Mouse (Mus musculus) heart, postnatal 36 days (tissue): ENCODE measurements around the gene Gm10031. TPM values are rescaled to one million over a fixed set of nuclear protein-coding genes. Genes with fewer than 3 reads are reported as not detected.
"Not testable (repeated sequence)": the region's sequence is repeated elsewhere in the genome, so short reads cannot be mapped to it uniquely, and the experiment has no call there.

ENCODE experiments used
- DNase-seq, 2 experiments: peaks; one replicate each; pipeline ENCODE4 v3.0.0; 2021 to 2022
- intact Hi-C: fragments of 180-260 bp; cut with DNase I; formaldehyde crosslinking; loops from one replicate; pipeline ENCODE4 v1.15.1; 2025
- total RNA-seq, 2 experiments: library from RNA; stranded (reverse); gene quantifications; 2 replicates each; pipeline ENCODE4 v1.2.3; 2021

Gene Gm10031
- total RNA-seq = 10 to 100 TPM; 48.9 to 51.9 TPM

DNA sequence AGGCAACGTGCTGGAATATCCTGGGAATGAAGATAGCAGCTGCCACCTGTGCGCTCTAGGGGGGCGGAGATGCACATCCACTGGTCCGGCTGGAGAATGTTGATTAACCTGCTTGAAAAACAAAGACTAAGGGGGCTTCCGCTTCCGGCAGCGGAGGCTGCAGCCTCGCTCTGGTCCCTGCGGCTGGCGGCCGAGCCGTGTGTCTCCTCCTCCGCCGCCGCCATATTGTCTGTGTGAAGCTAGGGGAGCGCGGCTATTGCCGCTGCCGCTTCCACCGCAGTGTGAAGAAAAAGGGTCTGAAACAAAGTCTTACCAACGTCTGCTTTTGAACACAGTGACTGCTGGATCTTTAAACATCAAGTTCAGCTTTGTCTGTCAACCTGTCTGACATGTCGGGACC, at the start of gene Gm10031:
Gm10031 (plus strand) TSS at position 171 of the 400 bp plus-strand sequence.
- DNase-seq, intact Hi-C loops: not testable (repeated sequence)

DNA sequence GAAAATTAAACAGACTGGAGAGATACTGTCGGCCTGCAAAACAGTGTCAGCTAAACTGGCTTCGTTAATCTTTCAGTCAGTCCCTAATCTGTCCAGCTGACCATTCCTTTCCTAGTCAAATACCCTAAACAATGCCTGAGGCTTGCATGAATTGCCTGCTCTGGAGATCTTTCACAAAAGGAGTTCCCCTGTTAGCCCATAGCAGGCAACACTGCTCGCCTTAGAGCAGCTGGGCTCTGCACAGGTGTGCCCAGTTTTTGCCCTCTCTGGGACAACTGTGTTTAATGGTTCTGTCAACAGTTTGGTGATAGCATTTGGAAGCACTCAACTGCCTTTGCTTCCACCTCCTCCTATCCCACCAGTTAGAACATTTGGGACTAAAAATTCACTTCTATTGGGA, 49.0 kb upstream of the Gm10031 start:
- intact Hi-C loops = loop anchor here (5.0 kb wide), 1 partner anchor 53 kb away; the partner anchor contains the start of gene Axdnd1
- no peak for DNase-seq

DNA sequence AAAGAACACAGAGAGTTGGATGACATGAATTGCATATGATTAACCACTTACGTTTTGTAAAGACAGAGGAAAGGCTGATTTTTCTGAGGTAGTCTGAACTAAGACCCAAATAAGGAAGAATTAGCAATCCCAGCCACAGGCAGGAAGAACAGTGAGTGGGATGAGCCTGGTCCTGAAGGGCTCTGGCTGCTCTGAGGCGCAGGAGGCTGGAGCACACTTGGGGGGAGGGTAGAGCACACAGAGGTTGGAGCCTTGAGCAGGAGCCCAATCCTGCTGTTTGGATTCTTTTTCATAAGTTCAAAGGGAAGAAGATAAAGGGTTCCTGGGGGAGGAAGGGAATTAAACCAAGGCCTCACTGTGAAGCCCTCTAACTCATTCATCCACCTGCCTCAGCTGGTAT, 47.8 kb upstream of the Gm10031 start:
- intact Hi-C loops = no loop called here
- no peak for DNase-seq

DNA sequence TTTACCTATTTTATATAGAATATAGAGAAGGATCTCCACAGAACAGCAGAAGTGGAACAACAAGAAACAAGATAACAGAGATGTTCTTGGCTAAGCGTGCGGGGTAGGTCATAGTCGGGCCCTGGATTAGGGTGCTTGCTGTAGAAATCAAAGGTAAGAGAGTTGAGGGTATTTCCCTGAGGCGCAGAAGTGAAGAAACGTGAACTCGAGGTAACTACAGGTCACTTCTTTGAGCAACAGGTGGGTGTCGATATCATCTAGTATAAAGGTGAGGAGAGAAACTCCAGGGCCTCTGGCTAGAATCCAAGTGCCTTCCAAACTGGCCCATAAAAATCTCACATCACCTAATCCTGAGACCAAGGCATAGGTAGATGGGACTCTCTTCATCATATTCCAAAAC, 47.3 kb upstream of the Gm10031 start:
- intact Hi-C loops = no loop called here
- DNase-seq = no peak

DNA sequence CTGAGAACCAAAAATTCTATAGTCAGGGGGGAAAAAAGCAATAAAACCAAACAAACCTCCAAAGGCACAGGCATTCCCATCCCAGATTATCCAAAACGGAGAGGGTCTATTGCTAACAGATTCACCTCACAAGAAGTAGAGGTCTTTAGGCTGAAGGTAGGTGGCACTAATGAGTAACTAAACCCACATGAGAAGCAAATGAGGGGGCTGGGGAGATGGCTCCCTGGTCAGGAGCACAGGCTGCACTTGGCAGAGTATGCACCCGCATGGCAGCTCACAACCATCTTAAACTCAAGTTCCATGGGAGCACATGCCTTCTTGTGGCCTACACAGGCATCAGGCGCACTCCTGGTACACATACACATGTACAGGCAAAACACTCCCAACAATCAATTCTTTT, 42.0 kb upstream of the Gm10031 start:
- intact Hi-C loops = no loop called here

DNA sequence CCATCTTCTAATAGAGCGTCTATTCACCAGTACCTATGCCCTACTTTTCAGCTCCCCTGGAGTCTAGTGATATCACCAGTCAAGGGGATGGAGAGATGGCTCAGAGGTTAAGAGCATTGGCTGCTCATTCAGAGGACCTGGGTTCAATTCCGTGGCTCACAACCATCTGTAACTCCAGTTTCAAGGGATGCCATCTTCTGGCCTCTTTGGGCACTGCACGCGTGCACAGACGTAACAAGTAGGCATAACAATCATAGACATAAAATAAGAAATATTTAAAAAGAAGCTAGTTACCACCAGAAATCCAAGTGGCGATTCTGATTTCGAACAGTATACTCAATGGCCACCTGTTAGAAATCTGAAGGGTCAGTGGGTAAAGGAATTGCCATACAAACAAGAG, 36.3 kb upstream of the Gm10031 start:
- no peak for DNase-seq
- intact Hi-C loops = no loop called here

More for the DNA sequence above, 42.0 kb upstream of the Gm10031 start:
- no peak for DNase-seq

DNA sequence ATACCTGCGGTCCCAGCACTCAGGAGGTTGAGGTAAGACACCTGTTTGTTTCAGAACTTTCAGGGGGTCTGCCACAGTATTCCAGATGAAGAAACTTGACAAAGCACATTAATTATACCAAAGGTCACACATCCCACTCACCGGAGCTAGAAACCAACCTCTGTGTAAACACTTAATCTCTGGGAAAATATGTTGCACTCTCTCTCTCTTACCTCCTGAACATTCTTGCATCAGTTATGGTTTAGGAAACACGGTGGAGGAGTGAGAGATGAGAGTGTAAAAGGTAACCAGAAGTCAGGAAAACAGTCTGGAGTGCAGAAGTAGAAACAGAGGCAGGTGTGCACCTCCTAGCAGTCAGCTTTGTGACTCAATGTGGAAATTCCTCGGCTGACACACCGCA, 35.8 kb upstream of the Gm10031 start:
- intact Hi-C loops = no loop called here

DNA sequence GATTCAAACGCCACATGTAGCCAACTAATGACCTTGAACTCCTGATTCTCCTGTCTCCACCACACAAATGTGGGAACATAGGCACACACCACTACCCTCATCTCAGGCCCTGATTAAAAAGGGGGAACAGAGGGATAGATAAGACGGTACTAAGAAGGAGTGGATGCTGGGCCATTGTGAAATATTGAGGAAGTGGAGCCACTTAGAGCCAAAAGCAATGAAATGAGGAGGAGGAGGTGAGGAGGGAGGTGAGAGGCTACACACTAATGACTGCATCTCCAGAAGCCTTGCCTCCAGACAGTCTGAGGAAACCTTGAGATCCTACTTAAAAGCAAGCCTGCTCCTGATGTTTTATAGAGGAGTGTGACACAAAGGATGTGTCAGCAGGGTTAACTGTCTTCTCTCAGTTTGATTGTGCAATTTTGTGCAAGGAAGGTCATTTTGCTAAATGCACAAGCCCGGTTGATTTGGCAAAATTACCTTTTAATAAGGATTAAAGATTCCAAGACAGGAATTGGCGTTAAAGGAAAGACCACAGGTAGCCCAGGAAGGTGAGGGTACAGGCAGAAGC, 32.5 kb upstream of the Gm10031 start:
- intact Hi-C loops = no loop called here
- no peak for DNase-seq

More for the DNA sequence above, 35.8 kb upstream of the Gm10031 start:
- DNase-seq = no peak

DNA sequence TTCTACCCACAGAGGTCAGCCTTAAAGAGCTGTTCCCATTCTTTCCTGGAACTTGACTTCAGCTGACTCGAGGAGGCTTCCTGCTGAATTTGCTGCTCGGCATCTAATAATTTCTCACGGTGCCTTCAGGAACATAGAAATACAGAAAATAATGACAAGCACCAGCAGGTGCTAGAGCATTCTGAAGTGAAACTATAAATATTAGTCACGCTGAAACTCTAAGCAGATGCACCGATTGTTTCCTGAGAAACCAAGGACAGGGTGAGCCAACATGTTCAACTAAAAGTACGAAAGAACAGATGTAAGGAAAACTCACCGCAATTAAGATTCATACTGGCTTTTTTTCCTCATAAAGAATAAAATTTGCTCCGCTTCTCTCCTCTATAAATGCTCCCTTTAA, 28.8 kb upstream of the Gm10031 start:
- no peak for DNase-seq
- intact Hi-C loops = no loop called here

DNA sequence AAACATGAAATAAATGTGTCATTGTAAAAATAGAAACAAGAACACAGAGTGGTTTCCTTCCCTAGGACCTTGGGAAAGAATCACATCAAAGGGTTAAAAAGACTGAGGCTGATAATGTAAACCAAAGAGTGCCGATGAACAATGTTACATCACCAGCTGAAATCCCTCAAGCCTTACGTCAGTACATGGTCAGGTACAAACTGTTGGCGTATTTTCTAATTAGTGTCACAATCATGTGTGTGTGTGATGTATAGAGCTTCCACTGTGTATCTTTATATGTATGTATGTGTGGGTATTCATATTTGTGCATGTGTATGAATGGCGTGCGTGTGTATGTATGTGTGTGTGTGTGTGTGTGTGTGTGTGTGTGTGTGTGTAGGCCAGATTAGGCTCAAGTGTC, 26.9 kb upstream of the Gm10031 start:
- intact Hi-C loops = no loop called here
- no peak for DNase-seq

DNA sequence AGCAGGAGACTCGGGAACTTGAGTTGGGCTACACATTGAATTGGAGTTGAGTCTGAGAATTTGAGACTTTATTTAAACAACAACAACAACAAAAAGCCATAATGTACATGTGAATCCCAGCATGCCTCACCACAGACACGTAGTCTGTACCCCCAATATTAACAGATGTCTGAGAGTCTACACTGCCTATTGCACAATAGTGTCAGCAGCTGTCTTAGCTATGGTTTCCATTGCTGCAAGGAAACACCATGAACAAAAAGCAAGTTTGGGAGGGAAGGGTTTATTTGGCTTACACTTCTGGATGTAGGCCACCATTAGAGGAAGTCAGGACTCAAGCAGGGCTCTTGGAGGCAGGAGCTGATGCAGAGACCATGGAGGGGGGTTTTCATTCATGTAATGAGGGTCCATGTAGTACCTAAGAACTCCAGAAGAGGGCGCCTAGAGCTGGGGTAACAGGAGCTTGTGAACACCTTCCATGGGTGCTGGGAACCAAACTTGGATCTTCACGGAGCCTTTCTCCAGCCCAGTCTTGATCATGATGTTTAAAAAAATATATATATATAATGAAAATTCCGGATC, 18.8 kb upstream of the Gm10031 start:
- DNase-seq = no peak
- intact Hi-C loops = no loop called here

DNA sequence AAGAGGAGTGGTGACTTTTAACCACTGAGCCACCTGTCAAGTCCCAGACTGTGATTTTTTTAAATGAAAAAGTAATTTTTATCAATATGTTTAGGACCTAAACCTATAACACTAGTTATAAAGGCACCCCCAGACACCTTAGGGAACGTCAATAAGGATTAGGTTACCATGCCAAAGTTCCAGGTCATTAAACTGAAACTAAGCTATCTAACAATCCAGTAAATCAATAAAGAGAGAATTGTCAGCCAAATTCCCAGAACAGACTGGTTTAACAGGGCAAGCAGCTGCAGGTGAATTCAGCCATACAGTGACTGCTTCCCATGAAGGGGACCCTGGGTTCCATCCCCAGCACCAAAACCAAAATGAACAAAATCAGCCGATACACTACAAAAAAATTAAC, 17.9 kb upstream of the Gm10031 start:
- no peak for DNase-seq
- intact Hi-C loops = no loop called here

DNA sequence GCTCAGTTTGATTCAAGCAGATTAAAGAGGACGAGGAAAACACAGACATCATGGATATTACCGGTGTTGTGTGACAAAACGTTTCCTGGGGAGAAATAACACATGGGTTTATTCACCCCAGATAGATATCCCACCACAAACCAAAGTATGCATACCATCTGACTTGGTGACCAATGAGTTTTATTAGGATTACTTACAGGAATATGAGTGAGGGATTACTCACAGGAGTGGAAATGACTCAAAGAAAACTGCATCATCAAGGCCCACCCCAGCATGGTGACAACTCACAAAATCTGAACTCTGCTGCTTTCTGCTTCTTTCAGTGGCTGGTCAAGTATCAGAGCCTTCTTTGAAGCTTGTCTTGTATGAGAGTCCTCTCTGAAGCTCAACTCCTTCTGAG, 16.1 kb upstream of the Gm10031 start:
- intact Hi-C loops = no loop called here
- DNase-seq = no peak

DNA sequence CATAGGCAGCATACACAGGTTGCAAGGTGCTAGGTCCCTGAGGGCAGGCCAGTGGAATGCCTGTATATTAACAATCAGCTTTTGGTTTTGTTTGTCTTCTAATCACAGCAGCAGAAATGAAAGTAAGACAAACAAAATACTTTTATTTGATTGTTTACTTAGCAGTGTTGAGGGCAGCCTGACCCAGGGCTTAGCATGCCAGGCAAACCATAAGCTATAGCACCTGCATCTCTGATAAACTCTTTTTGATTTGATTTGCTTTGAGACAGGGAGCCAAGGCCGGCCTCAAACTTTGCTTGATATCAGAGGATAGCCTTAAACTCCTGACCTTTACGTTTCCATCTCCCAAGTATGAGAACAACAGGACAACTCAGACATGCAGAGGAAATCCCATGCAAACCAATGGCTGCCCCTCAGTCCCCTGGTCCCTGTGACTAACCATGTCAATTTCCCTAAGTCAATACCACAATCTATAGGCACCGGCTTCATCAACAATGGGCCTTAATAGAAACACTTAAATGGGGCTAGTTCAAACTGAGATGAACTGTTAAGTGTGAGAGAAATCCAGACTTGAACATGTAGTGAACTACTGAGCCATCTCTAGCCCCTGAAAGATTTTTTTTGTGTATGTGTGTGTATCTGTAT, 3.6 kb upstream of the Gm10031 start:
- no peak for DNase-seq
- intact Hi-C loops = no loop called here

DNA sequence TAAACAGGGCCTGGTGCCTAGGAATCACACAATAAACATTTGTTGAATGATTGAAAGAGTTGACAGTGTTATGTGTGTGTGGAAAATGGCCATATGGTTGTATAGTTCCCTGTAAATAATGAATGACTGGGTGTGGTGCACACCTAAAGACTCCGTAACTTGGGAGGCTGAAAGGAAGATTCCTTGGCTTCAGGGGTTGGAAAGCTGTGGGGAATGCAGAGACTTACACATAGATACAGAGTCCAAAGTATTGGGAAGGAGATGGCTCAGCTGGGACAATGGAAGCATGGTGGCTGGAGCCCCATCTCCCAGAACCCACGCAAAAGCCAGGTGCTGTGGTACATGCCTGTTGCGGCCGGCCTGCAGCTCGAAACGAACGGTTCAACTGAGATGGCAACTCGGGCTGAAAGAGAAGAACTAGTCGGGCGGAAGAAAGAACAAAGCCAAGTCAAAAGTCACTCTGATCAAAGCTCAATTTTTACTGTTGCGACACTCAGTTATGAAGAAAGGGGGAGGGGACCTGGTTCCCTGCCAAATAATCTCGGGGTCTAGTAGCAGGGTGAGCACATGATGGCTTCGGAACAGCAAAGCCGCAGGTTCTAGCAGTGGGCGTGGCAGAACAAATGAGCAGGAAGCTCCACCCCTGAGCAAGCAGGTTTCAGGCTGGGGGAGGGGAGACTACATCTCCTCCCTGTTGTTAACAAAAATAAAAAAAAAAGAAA, 1.9 kb upstream of the Gm10031 start:
- DNase-seq = no peak
- intact Hi-C loops = no loop called here

DNA sequence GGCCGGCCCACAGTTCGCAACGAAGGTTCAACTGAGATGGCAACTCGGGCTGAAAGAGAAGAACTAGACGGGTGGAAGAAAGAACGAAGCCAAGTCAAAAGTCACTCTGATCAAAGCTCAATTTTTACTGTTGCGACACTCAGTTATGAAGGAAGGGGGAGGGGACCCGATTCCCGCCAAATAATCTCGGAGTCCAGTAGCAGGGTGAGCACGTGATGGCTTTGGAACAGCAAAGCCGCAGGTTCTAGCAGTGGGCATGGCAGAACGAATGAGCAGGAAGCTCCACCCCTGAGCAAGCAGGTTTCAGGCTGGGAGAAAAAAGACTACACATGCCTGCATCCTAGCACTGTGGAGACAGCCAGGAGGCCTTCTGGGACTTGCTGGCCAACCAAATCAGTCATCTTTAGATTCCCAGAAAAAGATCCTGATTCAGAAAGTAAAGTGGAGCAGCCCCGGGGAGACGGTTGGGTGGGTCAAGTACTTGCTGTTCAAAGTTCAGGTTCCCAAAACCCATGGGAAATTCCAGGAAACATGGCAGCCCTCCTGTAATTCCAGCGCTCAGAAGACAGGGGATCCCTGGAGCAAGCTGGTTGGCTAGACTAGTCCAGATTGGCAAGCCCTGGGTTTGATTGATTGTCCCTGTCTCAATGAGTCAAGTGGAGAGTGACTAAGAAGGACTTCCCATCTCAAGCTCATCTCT, 8.8 kb downstream of the Gm10031 start:
- DNase-seq, intact Hi-C loops: not testable (repeated sequence)

DNA sequence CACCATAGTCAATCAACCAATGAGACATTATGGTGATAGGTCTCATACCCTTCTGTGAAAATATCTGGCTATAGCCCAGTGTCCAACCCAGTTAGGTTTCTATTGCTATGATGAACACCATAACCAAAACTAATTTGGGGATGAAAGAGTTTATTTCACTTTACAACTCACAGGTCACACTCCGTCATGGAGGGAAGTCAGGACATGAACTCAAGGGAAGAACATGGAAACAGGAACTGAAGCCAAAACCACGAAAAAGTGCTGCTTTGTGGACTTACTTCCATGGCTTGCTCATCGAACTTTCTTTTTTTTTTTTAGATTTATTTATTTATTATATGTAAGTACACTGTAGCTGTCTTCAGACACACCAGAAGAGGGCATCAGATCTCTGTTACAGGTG, 9.7 kb downstream of the Gm10031 start:
- no peak for DNase-seq
- intact Hi-C loops = no loop called here

DNA sequence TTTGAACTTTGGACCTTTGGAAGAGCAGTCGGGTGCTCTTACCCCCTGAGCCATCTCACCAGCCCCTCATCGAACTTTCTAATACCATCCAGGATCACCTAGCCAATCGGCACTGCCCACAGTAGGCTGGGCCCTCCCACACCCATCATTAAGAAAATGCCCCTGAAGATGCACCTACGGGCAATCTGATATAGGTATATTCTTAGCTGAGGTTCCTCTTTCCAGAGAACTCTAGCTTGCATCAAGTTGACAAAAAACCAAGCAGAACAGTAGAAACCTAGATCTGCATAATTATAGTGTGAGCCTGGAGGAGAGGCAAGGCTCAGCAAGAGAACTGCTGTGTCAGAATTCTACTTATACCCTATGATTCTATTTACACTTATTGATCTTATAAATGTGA, 10.1 kb downstream of the Gm10031 start:
- no peak for DNase-seq
- intact Hi-C loops = no loop called here

DNA sequence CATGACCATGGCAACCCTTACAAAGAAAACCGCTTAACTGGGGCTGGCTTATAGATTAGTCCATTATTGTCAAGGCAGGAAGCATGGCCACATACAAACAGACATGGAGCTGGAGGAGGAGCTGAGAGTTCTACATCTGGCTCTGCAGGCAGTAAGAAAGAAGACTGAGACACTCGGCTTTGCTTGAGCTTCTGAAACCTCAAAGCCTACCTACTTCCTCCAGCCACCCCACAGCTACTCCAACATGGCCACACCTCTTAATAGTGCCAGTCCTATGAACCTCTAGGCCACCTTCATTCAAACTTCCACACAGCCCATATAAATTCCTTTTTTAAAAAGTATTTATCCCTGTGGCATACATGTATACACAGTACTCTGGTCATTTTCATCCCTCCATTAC, 13.2 kb downstream of the Gm10031 start:
- DNase-seq = no peak
- intact Hi-C loops = loop anchor here (5.0 kb wide), 1 partner anchor 450 kb away; no protein-coding TSS in a partner anchor

DNA sequence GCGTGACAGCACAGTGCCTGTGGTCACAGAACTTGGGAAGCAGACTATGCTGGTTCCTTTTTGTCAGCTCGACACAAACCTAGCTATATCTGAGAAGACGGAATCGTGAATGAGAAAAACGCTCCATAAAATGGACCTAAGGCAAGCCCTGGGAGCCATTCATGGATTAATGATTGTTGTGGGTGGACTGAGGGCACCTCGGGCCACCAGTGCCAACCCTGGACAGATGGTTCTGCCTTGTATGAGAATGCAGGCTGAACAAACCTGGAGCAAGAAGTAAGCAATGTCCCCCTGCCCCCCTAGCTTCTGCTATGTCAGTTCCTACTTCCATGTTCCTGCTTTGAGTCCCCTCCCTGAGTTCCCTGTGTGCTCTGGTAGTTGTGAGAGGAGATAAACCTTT, 13.9 kb downstream of the Gm10031 start:
- intact Hi-C loops = loop anchor here (1.0 to 5.0 kb wide), 2 partner anchors 96 to 450 kb away; no protein-coding TSS in a partner anchor

DNA sequence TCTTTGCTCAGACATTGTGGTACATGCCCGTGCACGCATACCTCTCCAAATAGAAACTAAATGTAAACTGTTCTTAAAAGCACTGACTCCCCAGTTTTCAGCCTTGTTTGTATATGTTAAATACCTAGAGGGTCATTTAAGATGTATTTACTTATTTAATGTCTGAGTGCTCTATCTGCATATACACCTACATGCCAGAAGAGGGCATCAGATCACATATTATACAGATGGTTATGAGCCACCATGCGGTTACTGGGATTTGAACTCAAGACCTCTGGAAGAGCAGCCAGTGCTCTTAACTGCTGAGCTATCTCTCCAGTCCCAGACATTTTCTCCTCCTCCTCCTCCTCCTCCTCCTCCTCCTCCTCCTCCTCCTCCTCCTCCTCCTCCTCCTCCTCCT, 14.6 kb downstream of the Gm10031 start:
- DNase-seq = no peak
- intact Hi-C loops = loop anchor here (1.0 to 5.0 kb wide), 2 partner anchors 95 to 451 kb away; no protein-coding TSS in a partner anchor

More for the DNA sequence above, 13.9 kb downstream of the Gm10031 start:
- DNase-seq = no peak
